Mouse (Mus musculus) cerebellum, adult 9-11 months (tissue): ENCODE results near the gene Tas2r122.
"Not testable (repeated sequence)": the region's sequence is repeated elsewhere in the genome, so short reads cannot be mapped to it uniquely, and the experiment has no call there.

ENCODE experiments used
- DNase-seq: peaks from one replicate; pipeline ENCODE4 v3.0.0; 2022

The Tas2r122 gene

DNA sequence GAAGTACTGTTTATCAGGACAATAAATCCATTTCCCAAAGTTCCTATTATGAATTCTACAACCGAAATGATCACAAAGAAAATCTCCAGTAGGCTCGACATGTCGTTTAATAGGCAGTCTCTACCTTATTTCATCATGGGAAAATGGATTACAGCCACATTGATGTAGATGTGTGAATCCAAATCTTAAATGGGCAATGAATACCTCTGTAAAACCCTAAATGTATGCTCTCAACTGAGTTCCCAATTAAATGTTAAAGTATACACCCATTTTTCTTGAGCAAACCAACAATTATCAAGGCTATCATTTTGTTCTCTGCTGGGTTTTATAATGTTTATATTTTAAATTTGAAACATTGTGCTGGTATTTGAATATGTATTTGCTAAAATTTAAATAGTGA lies at the start of gene Tas2r122:
Gene Tas2r122 (minus strand): TSS at position 101 of the 400 bp plus-strand sequence.
- DNase-seq = no peak

GRCm38 (mm10) chr6:132754430-132754829 lies 42.7 kb upstream of the Tas2r122 start, which contains the start of gene Tas2r124:
Gene Tas2r124 (plus strand): TSS chr6:132754730.
- DNase-seq = no peak

DNA sequence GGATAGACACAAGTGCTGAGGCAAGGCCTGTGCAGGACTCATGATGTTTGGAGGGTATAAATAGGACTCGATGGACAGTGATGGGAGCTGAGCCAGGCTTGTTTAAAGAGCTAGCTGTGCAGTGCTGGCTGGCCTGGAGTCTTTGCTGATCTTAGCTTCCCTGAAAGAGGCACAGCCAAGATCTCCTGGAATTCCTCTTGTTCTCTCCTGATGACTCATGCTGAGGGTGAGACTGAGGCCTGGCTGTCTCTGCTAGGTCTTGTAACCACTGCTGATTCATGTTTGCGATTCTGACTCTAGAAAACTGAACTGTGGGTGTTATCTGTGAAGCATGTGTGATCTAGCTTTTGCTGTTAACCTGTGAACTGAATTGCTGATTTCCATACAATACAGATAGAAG lies 38.5 kb upstream of the Tas2r122 start:
- DNase-seq = no peak

DNA sequence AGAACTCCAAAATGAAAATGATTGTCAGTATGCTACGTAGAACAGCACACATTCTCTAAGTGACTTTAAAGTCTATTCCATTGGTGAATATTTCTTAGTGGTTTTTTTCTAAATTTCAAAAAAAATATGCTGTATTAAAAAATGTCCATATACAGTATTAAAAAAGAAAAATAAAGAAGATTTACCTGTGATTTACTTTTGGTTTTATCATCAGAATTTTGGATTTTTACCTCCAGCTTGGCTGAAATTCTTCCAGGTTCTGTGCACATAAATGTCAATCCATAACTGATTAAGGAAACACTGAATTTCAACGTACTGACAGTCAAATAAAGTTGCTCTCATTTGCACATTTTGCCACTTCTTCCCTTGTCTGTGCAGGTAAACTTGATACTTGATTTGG lies 26.2 kb upstream of the Tas2r122 start, which contains the start of gene Tas2r115:
Gene Tas2r115 (minus strand): TSS at position 101 of the 400 bp plus-strand sequence.
- no peak for DNase-seq

GRCm38 (mm10) chr6:132700907-132701306 lies 10.8 kb downstream of the Tas2r122 start, which contains the start of gene Tas2r121:
Gene Tas2r121 (minus strand): TSS chr6:132701007.
- no peak for DNase-seq

DNA sequence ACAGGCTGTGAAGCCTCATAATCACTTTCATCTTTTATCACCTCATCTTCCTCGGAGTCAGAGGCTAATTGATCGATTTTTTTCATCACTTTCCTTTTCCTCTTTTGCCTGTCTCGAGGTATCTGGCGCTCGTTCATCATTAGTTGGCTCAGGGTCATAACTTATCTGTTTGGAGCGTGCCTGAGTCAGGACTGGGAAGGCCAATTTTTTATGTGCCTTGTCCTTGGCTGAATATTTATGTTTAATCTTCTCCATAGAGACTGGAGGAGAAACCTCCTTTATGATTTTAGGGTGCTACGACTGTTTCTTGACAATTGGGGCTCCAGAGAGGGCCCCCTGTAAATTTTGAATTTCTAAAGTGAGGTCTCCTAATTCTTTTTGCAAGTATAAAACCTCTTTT lies 20.1 kb downstream of the Tas2r122 start:
- not testable (repeated sequence) for DNase-seq
